Mouse (Mus musculus) gastrocnemius, postnatal 14 days (tissue): ENCODE data around the gene Morf4l1. TPM values are rescaled to one million over a fixed set of nuclear protein-coding genes. Genes with fewer than 3 reads are reported as not detected.

Experiments
- total RNA-seq, 2 experiments: library from RNA; stranded (reverse); gene quantifications; 2 replicates each; pipeline ENCODE4 v1.2.3; 2021

Gene Morf4l1
- total RNA-seq, 2 experiments from 2014 or later, result 156 to 165 TPM

Other genes starting within 250 kb of the Morf4l1 start
- under 1 TPM; 0.04 to 0.11 TPM for gene Rasgrf1, start 204.9 kb downstream of the Morf4l1 start, total RNA-seq
- gene Ctsh, start 60.6 kb downstream of the Morf4l1 start, total RNA-seq, result 10 to 100 TPM; 20.9 to 22.6 TPM
- gene Adamts7, start 48.3 kb upstream of the Morf4l1 start, total RNA-seq, result 1 to 10 TPM; 4.3 TPM
- 10 to 100 TPM; 11.3 to 13.4 TPM for gene Tbc1d2b, start 156.0 kb upstream of the Morf4l1 start, total RNA-seq